Mouse (Mus musculus): ENCODE measurements at regions not wholly inside any gene's neighbourhood (a gene's known extent, or its start where the extent isn't known, plus 50 kb on each side); places are given as distances from the start of the nearest gene placed in this dataset.

DNA sequence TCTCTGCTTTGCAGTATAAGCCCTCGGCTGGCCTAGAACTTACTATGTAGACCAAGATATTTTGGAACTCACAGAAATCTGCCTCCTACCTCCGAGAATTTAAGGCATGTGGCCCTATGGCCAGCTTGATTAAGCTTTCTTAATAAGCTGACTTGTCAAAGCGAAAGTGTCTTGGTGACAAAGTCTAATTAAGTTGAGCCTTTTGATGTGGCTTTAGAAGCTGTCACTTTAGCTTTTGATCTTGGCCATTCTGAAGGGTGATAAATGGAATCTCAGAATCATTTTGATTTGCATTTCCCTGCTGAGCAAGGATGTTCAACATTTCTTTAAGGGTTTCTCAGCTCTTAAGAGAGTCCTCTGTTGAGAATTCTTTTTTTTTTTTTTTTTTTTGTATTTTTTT, 67.6 kb upstream of the Tdrd3 start:
- H3K27ac ChIP-seq = no peak overlapping the region
- WGBS = 48% methylated on average over 3 of the region's 3 CpGs
- no peak for ATAC-seq (ENCODE audit: insufficient number of reproducible peaks, insufficient read depth, low FRiP score, low TSS enrichment, low read depth)

DNA sequence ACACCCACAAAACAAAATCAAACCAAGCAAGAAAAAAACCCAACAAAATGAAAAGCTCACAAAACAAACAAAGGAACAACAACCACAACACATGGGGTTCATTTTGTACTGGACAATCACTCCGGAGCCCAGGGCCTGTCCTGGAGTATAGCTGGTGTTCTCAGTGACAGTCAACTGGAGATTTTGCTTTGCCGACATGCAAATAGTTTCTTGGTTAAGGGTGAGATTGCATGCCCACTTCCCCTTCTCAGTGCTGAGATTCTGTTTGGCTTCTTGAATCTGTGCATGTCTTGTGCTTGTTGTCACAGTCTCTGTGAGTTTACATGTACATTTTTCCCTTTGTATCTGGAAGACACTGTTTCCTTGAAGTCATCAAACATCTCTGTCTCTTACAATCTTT, 50.6 kb upstream of the Tdrd3 start:
- H3K4me2 ChIP-seq = no peak overlapping the region
- no peak overlapping the region for H3K9ac ChIP-seq (replicated peaks)
- H3K4me1 ChIP-seq (replicated peaks) = no peaks in the 10 kb centered on the region
- no peaks in the 10 kb centered on the region for H3K27me3 ChIP-seq
- H3K4me3 ChIP-seq (replicated peaks) = no peak overlapping the region
- H3K36me3 ChIP-seq = no peaks in the 10 kb centered on the region
- H3K27ac ChIP-seq = no peak overlapping the region
- ATAC-seq (ENCODE audit: insufficient number of reproducible peaks, insufficient read depth, low FRiP score, low TSS enrichment, low read depth) = no peak
- no peaks in the 10 kb centered on the region for H3K9me3 ChIP-seq
- 90% methylated on average over 2 of the region's 2 CpGs for WGBS

More for the DNA sequence above, 67.6 kb upstream of the Tdrd3 start:
- Histone ChIP-seq H3K4me1 (replicated peaks) (no peaks in the 10 kb centered on the region), H3K9ac (replicated peaks) (no peak overlapping the region), H3K27me3 (no peaks in the 10 kb centered on the region), H3K36me3 (no peaks in the 10 kb centered on the region), H3K9me3 (no peaks in the 10 kb centered on the region), H3K4me3 (replicated peaks) (no peak overlapping the region), H3K4me2 (no peak overlapping the region)

All from limb, embryonic 12.5 days (tissue).